Mouse (Mus musculus) 3T3-L1 (cell line): ENCODE data around the gene Cdk4.

Source experiments
- DNase-seq: peaks from one replicate; pipeline ENCODE4 v3.0.0-alpha.2; 2015; ENCODE audit warnings: low read depth, low spot score

The Cdk4 gene

GRCm38 (mm10) chr10:127073981-127074380, 10.6 kb downstream of the Cdk4 start:
- peak; percentile 66 for DNase-seq

- DNase-seq = no peak
Measured at GRCm38 (mm10) chr10:127075080-127075479, 11.7 kb downstream of the Cdk4 start, which contains the start of gene Agap2. Gene Agap2 (plus strand): TSS chr10:127075284.

- no peak for DNase-seq
Measured at GRCm38 (mm10) chr10:127075651-127076050, 12.3 kb downstream of the Cdk4 start.

- no peak for DNase-seq
Measured at GRCm38 (mm10) chr10:127076082-127076481, 12.7 kb downstream of the Cdk4 start.

GRCm38 (mm10) chr10:127077515-127077914, 14.2 kb downstream of the Cdk4 start:
- DNase-seq = no peak

GRCm38 (mm10) chr10:127078001-127078676, 14.8 kb downstream of the Cdk4 start:
- no peak for DNase-seq

- no peak for DNase-seq
Measured at GRCm38 (mm10) chr10:127078677-127079575, 15.6 kb downstream of the Cdk4 start.

DNA sequence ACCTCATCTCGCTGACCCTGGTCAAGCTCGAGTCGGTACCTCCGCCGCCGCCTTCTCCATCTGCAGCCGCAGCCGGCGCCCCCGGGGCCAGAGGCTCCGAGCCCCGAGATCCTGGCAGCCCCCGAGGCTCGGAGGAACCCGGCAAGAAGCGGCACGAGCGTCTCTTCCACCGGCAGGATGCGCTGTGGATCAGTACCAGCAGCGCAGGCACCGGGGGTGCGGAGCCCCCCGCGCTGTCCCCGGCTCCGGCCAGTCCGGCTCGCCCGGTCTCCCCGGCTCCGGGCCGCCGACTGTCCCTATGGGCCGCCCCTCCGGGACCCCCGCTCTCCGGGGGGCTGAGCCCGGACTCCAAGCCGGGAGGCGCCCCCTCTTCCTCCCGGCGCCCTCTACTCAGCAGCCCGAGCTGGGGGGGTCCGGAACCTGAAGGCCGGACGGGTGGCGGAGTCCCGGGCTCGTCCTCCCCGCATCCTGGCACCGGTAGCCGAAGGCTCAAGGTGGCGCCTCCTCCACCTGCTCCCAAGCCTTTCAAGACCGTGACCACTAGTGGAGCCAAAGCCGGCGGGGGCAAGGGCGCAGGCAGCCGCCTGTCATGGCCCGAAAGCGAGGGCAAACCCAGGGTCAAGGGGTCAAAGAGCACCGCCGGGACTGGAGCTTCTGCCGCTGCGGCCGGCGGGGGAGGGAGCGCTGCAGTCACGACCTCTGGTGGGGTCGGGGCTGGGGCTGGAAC, 16.5 kb downstream of the Cdk4 start:
- no peak for DNase-seq

GRCm38 (mm10) chr10:127080901-127081780, 17.8 kb downstream of the Cdk4 start:
- DNase-seq = no peak

DNA sequence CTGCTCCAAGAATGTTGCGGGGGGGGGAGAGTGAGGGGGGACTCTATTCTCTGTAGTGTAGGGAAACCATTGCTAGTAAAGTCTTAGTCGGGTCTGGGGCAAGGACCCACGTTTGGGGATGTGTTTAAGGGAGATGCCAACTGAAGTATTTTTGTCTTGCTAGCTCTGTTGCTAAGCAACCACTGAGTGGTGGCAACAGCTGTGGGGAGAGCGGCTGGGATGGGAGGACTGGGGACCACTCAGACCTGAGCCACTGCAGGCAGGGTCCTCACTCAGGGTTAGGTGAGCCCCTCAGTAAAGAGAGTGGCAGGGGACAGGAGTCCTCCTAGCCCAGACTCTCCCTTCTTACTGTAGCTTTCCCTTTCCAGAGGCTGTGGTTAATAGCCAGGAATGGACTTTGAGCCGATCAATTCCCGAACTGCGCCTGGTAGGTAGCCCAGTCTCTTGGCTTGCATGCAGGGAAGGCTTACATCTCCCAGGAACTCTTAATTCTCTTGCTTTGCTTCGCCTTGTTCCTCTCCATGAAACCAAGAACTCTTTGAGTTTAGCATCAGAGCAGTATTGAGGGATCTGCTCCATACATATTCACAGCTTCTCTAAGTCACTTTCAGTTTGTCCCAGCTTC, 18.8 kb downstream of the Cdk4 start:
- no peak for DNase-seq

GRCm38 (mm10) chr10:127083292-127083914, 20.1 kb downstream of the Cdk4 start:
- no peak for DNase-seq

GRCm38 (mm10) chr10:127083915-127084306, 20.6 kb downstream of the Cdk4 start:
- DNase-seq = no peak

DNA sequence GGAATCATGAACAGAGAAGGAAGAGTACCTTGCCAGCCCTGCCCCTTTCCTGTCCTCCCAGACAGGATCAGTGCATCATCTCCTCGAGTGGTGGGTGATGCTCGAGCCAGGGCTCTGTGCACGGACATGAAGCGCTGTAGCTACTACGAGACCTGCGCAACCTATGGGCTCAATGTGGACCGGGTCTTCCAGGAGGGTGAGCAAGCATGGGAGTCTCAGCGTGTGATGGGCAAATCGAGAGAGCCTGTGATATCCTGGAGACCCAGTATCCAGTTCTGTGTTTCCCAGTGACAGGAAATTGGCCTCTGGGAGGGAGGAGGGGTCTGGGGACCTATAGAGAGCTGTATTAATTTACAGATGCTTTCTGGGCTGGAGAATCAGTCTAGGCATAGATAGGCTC, 21.7 kb downstream of the Cdk4 start:
- no peak for DNase-seq

DNA sequence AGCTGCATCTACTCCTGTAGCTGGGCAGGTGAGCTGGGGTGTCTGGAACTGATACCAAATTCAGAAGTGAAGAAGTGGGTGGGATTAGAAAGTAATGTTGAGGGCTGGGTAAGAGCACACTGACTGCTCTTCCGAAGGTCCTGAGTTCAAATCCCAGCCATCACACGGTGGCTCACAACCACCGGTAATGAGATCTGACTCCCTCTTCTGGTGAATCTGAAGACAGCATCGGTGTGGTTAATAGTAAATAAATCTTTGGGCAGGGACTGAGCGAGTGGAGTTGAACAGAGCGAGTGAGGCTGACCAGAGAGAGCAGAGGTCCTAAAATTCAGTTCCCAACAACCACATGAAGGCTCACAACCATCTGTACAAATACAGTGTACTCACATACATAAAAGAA, 22.3 kb downstream of the Cdk4 start:
- no peak for DNase-seq

DNA sequence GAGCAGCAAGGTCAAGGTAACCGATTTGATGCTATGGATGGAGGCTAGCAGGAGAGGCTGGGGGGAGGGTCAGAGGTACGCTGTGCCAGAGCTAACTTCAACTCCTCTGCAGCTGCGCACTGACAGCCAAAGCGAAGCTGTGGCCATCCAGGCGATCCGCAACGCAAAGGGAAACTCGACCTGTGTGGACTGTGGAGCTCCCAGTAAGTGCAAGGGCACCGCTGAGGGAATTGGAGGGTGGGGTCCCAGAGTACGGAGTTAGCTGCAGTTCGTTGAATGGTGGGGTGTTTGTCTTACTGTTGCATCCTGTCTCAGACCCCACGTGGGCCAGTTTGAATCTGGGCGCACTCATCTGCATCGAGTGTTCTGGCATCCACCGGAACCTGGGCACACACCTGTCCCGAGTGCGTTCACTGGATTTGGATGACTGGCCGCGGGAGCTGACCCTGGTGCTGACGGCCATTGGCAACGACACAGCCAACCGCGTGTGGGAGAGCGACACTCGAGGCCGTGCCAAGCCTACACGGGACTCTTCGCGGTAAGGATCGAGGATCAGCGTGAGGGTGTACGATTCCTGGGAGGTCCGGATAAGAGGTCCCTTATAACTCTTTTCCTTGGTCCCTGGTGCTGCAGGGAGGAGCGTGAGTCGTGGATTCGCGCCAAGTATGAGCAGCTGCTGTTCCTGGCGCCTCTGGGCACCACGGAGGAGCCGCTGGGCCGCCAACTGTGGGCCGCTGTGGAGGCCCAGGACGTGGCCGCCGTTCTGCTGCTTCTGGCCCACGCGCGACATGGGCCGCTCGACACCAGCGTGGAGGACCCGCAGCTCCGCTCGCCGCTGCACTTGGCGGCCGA, 27.5 kb downstream of the Cdk4 start:
- DNase-seq = no peak

DNA sequence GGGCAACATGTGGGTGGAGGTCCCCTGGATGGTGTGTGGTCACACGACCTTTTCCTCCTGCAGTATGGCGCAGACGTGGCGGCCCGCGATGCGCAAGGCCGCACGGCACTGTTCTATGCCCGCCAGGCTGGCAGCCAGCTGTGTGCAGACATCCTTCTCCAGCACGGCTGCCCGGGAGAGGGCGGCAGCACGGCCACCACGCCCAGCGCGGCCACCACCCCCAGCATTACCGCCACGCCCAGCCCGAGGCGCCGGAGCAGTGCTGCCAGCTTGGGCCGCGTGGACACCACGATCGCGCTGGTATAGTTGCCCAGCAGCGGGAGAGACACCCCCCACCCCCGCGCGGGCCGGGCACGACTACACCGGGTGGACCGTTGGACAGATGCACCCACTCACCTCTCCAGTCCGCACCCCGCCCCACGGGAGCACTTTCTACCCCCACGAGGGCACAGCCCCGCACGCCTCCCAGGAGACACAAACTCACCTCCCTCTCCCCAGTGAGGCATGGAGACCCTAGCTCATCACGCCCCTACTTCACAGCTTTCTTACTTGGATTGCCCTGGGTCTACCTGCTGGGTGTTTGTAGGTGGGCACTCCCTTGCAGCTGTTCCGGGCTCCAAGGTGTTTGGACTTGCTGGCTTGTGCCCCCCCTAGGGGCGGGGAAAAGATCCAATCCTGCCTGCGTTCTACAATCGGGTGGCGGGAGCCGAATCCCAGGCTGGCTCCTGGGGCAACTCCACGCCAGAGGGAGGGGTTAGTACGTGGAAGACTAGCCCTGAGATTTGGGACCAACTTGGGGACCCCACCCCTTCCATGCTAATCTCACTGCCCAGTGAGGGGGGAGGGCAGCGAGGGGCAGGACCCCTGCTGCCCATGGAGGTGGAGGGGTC, 28.4 kb downstream of the Cdk4 start:
- DNase-seq = no peak

GRCm38 (mm10) chr10:127092742-127093141, 29.4 kb downstream of the Cdk4 start:
- no peak for DNase-seq

DNA sequence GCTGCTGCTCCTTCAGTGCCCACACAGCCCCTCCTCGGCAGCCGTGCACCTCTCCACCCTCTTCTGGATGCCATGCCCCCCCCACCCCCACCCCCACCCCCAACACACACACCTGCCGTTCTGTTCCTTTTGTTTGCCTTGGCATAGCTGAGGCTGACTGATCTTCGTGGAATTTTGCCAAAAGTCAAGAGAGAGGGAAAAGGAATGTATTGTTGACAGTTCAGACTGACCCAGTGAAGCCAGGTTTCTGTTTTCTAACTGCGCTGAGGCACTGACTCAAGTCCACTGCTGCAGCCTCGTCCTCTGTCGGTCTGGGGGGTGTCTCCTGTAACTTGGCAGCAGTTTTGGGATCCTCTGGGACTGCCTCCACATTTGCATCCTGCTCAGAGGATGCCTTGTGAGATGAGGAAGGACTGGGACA, 31.1 kb downstream of the Cdk4 start:
- peak; percentile 71 for DNase-seq
